Mouse (Mus musculus) effector memory CD4-positive, alpha-beta T cell, adult 5 months (primary cell): ENCODE results near the gene Olfr557. TPM values are rescaled to one million over a fixed set of nuclear protein-coding genes. Genes with fewer than 3 reads are reported as not detected.

Source experiments
- polyA plus RNA-seq: library from polyadenylated mRNA; unstranded; fragments of 100-300 nt; shearing (Covaris generic); gene quantifications from one replicate; pipeline ENCODE4 v1.2.1, GENCODE M21; 2017

The Olfr557 gene
- polyA plus RNA-seq: not detected

DNA sequence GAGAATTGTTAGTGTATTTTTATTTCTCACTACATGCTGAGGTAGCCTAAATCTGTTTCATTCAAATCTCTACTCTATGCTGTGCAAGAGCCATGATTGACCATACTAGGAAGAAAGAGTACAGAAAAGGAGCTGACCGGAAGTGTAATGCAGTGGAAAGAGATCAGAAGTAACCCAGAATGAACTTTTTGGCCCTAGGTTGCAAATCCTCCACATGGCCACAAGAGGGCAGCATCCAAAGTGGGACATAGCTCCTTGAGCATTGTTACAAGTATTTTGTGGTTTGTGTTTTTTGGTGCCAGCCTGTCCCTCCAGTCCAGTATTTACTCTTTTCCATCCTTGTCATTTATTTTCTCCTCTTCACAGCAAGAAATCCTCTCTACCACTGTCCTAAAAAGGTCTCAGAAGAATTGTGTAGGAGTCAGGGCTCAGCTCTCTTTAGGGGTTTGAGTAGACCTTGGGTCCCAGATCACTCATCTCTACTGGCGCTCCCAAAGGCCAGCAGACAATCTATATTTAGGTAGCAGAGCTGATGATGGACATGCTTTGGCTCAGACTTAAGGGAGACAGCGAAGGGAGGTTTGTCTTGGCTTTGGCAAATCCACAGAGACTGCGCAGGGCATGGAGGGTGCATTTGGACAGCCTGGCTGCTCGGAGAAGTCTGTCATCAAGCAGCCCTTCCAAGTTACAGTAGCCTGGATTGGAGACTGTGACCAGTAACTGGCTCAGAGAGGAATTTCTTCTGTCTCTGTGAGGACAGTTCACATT is at the start of gene Olfr557:
Gene Olfr557 (plus strand): TSS at position 553 of the 768 bp plus-strand sequence.

GRCm38 (mm10) chr7:102658523-102658922 is 37.2 kb upstream of the Olfr557 start, which contains the start of gene Olfr555:
TSS of gene Olfr555 (plus strand) at chr7:102658823.

GRCm38 (mm10) chr7:102664599-102664998 is 31.1 kb upstream of the Olfr557 start, which contains the start of gene Olfr556:
TSS of gene Olfr556 (plus strand) at chr7:102664899.

GRCm38 (mm10) chr7:102686944-102687501 is 8.7 kb upstream of the Olfr557 start, which contains the start of gene Trim68:
TSS of gene Trim68 (minus strand) at chr7:102687327.

DNA sequence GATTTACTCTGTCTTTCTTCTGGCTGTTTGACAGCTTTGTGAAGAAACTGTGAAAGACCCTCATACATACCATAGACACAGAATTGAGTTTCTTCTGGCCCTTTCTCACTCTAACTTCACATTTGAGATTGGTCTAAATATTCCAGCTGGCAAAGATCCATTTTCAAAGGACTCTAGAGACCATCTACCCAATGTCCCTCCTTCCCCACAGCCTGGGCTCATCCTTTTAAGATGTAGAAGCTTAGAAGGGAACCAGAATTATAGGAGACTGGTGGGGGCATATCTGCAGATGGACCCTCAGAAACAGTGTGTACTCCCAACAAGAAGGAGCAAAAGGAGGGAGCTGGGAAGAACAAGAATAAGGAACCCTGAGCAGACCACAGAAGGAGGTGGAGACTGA is 6.2 kb downstream of the Olfr557 start, which contains the start of gene Olfr558:
Gene Olfr558 (plus strand): TSS at position 301 of the 400 bp plus-strand sequence.

GRCm38 (mm10) chr7:102718970-102719369 is 23.3 kb downstream of the Olfr557 start, which contains the start of gene Olfr33:
TSS of gene Olfr33 (minus strand) at chr7:102719070.

GRCm38 (mm10) chr7:102727391-102727790 is 31.7 kb downstream of the Olfr557 start, which contains the start of gene Olfr559:
TSS of gene Olfr559 (minus strand) at chr7:102727491.

Other genes starting within 250 kb of the Olfr557 start
- not detected for gene Olfr543, start 214.2 kb upstream of the Olfr557 start, polyA plus RNA-seq
- gene Olfr544, start 207.6 kb upstream of the Olfr557 start, polyA plus RNA-seq: 0.15 TPM
- not detected for gene Olfr545, start 196.3 kb upstream of the Olfr557 start, polyA plus RNA-seq
- not detected for gene Olfr547, start 161.2 kb upstream of the Olfr557 start, polyA plus RNA-seq
- gene Olfr548-ps1, start 155.0 kb upstream of the Olfr557 start, polyA plus RNA-seq: not detected
- not detected for gene Olfr549, start 146.0 kb upstream of the Olfr557 start, polyA plus RNA-seq
- 20.7 TPM for gene Trim21, start 130.4 kb upstream of the Olfr557 start, polyA plus RNA-seq
- gene Olfr550, start 124.5 kb upstream of the Olfr557 start, polyA plus RNA-seq: not detected
- 0.06 TPM for gene Olfr551, start 104.0 kb upstream of the Olfr557 start, polyA plus RNA-seq
- not detected for gene Olfr552, start 98.1 kb upstream of the Olfr557 start, polyA plus RNA-seq
- not detected for gene Olfr553, start 77.7 kb upstream of the Olfr557 start, polyA plus RNA-seq
- gene Olfr554, start 57.5 kb upstream of the Olfr557 start, polyA plus RNA-seq: 0.52 TPM
- not detected for gene Olfr555, start 37.1 kb upstream of the Olfr557 start, polyA plus RNA-seq
- gene Olfr556, start 31.0 kb upstream of the Olfr557 start, polyA plus RNA-seq: not detected
- gene Trim68, start 8.6 kb upstream of the Olfr557 start, polyA plus RNA-seq: 7.1 TPM
- not detected for gene Olfr558, start 6.3 kb downstream of the Olfr557 start, polyA plus RNA-seq
- not detected for gene Olfr33, start 23.2 kb downstream of the Olfr557 start, polyA plus RNA-seq
- not detected for gene Olfr559, start 31.6 kb downstream of the Olfr557 start, polyA plus RNA-seq
- gene Olfr560, start 63.5 kb downstream of the Olfr557 start, polyA plus RNA-seq: not detected
- gene Olfr78, start 63.6 kb downstream of the Olfr557 start, polyA plus RNA-seq: not detected
- not detected for gene Olfr561, start 75.3 kb downstream of the Olfr557 start, polyA plus RNA-seq
- gene Olfr564, start 107.6 kb downstream of the Olfr557 start, polyA plus RNA-seq: not detected
- not detected for gene Olfr566, start 162.9 kb downstream of the Olfr557 start, polyA plus RNA-seq
- not detected for gene Olfr568, start 181.2 kb downstream of the Olfr557 start, polyA plus RNA-seq
- gene Olfr569, start 195.0 kb downstream of the Olfr557 start, polyA plus RNA-seq: not detected
- not detected for gene Olfr570, start 198.7 kb downstream of the Olfr557 start, polyA plus RNA-seq
- gene Olfr571, start 221.6 kb downstream of the Olfr557 start, polyA plus RNA-seq: not detected
- gene Olfr572, start 228.5 kb downstream of the Olfr557 start, polyA plus RNA-seq: not detected
- gene Olfr573-ps1, start 246.7 kb downstream of the Olfr557 start, polyA plus RNA-seq: not detected